Mouse (Mus musculus): ENCODE data around the gene Inpp5b.

GRCm38 (mm10) chr4:124792114-124792513, 50.5 kb downstream of the Inpp5b start:
- no peak for TF ChIP-seq CTCF (IDR thresholded peaks at IDR 0.05; ENCODE audit: borderline replicate concordance, extremely low read depth, insufficient read depth, insufficient read length)
- no peak for TF ChIP-seq POLR2A (IDR thresholded peaks at IDR 0.05; ENCODE audit: borderline replicate concordance, extremely low read depth, insufficient read depth, insufficient read length, poor library complexity, severe bottlenecking)

All from brain, embryonic 14.5 days (tissue).